Mouse (Mus musculus): Measurements from ENCODE around the gene Dram1. TPM values are rescaled to one million over a fixed set of nuclear protein-coding genes. Genes with fewer than 3 reads are reported as not detected.

Dram1 gene
- total RNA-seq, 2 experiments from 2014 or later: 1.4 to 2.9 TPM

DNA sequence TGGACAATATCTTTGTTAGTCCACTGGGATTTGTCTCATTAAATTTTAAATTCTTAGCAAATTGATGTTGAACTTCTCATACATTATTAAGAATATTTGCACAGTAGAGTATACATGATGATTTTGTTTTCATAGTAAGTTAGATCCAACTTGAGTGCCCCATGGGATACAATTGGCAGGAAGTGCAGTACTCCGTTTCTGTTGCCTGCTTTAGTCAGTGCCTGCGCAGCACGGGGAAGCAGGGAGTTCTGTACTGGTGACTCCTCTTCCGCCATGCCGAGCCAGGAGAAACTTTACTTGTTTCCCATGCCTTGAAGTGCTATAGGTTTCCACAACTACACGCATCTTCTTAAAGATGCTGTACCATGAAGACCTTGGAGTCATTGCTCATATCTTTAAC, 83.8 kb downstream of the Dram1 start:
- peak; percentile 68 for DNase-seq (ENCODE audit: low spot score)

DNA sequence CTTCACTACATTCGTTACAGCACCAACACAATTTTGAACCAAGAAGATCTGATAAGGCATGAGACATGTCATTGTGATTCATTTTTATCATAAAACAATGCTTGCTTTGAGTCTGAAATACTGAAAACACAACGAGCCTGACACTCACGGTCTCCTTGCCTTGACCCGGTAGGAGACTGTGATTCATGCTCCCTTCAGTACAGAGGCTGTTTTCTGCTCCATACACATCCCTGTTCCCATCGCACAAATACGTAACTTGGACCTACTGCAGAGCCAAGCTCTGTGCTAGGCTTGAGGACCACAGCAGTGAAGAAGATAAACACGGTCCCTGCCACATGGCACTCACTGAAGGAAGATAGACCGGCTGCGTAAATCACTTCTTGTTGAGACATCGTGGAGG, 90.8 kb downstream of the Dram1 start:
- DNase-seq (ENCODE audit: low spot score): no peak

GRCm38 (mm10) chr10:88287261-88287660, 91.6 kb downstream of the Dram1 start:
- no peak for DNase-seq (ENCODE audit: low spot score)

DNA sequence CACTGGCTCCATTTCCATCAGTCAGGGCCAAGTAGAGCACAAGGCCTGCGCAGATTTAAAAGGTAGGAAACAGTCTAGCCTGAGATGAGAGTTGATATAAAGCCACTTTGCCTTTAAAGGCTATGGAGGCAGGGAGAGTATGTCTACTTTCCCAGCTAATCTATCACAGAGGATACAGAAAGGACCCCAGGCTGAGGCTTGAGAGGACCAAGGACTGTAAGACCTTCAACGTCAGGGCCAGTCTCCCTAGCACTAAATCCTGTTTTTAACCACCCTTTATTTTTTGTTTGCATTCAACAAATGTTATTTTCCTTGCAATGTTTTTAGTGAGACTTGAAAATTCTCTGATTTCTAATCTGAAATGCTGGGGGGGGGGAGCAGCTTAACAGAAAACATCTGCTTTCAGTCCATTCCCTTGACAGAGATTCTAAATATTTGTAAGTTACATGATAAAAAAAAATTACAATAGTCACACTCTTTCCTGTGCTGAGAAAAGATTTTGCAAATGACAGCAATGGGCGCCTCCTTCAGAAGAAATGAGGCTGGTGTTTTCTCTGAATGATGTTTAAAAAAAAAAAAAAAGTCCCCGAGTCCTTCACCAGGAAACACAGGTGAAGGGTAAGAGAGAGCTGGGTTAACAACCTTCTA, 94.4 kb downstream of the Dram1 start:
- no peak for DNase-seq (ENCODE audit: low spot score)

- DNase-seq (ENCODE audit: low spot score): no peak
These were observed 97.2 kb downstream of the Dram1 start for GRCm38 (mm10) chr10:88281699-88282098.

DNA sequence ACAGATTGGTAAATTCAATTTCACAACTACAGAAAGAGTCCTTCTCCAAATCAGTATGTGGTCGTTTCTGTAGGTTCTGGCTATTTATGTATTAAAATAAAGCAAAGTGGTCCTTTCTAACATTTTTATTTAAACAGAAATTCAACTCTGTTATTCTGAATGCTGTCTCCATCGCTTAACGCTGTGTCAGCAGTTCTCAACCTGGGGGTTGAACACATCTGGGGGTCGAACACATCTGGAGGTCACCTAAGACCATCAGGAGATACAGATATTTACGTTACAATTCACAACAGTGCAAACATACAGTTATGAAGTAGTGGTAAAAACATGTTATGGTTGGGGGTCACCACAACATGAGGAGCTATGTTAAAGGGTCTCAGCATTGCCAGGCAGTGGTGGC, 104.8 kb downstream of the Dram1 start:
- no peak for DNase-seq (ENCODE audit: low spot score)

Other genes starting within 250 kb of the Dram1 start
- not detected for gene Parpbp, start 232.1 kb downstream of the Dram1 start, total RNA-seq (2021)
- 1 to 10 TPM; 5.0 to 5.9 TPM for gene Nup37, start 232.1 kb downstream of the Dram1 start, total RNA-seq (2021)
- gene Washc3, start 178.0 kb downstream of the Dram1 start, total RNA-seq (2021): 10 to 100 TPM; 28.8 to 29.5 TPM
- gene Gnptab, start 52 bp upstream of the Dram1 start, total RNA-seq (2021): 10 to 100 TPM; 18.8 to 19.9 TPM
- under 1 TPM in 1 of 2 experiments, not detected in 1; 0.24 TPM for gene Sycp3, start 80.5 kb upstream of the Dram1 start, total RNA-seq (2021)
- gene Chpt1, start 125.0 kb upstream of the Dram1 start, total RNA-seq (2021): 100 to 1,000 TPM in 1 of 2 experiments, 10 to 100 TPM in 1; 92.6 to 116 TPM
- 1,000 to 10,000 TPM; 1,377 to 1,820 TPM for gene Mybpc1, start 226.1 kb upstream of the Dram1 start, total RNA-seq (2021)